Mouse (Mus musculus): ENCODE results near the gene Lhx3.

Lhx3 gene

DNA sequence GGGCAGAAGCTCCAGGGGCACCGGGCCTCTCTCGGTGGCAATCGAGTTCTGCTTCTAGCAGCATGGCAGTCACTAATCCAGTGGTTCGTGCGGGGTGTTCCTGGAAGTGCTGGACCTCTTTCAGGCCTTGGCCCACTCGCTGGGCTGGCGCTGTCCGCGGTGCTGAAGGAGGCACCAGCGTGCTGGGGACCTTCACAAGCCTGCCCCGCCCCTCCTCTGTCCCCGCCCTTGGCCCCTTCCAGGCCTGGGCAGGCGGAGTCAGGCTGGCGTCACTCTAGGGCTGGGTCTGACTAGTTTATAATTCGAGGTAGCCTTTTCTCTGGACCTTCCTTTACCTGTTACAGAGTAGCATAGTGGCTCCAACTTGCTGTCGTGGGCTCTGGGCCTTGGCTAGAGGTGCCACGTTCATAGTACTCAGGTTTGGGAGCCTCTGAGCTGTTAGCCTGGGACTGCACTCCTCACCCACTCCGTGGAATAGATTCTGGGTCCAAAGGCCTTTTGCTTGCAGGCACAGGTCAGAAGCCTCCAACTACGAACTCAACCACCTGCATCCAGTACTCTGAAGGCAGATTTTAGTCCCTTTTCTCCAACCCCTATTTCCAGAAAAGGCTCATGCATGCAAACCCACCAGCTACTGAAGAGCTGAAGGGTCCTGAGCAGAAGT, at the start of gene Lhx3:
Gene Lhx3, minus strand, starts transcription at position 164 of the 664 bp plus-strand sequence.
- peak; percentile 69 to 74 for DNase-seq (ENCODE audit: low spot score in 2 of 2)

DNA sequence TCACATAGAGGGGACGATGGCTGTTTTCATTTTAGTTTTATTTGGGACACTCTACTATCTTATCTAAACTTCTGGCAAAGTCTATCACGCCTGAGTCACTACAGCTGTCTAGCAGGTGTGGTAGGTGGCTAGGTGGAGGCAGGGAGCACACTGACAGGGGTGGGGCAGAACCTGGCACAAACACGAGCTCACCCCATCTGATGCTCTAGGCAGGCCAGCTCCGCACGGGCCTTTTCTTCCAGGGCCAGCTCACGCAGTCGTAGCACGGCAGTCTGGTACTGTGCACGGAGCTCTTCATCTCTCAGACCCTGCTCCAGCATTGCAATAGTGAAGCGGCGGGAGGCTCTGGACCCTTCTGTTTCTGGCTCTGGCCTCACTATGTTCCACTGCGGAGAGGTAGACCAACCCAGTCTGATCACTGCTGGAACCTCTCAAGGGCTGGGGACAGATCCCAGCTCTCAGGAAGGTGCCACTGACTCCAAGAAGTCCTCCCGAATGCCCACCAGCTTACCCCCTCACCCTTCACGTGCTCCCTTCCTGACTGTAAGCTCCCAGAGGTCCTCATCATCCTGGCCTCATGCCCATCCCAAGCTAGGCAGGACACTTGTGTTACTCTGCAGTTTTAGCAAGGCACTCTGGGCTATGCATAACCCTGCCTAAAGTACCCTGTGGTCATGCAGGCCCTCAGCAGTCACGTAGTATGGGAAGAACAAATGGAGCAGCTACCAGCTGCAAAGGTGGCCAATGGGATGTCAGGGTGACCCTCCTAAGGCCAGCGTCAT, 49.4 kb upstream of the Lhx3 start:
- no peak for DNase-seq (ENCODE audit: low spot score in 2 of 2)

- no peak for DNase-seq (ENCODE audit: low spot score in 2 of 2)
Measured at GRCm38 (mm10) chr2:26254816-26255215, 46.7 kb upstream of the Lhx3 start.

- DNase-seq (ENCODE audit: low spot score in 2 of 2) = peak; percentile 47 to 58
Measured at GRCm38 (mm10) chr2:26252514-26253206, 44.6 kb upstream of the Lhx3 start.

DNA sequence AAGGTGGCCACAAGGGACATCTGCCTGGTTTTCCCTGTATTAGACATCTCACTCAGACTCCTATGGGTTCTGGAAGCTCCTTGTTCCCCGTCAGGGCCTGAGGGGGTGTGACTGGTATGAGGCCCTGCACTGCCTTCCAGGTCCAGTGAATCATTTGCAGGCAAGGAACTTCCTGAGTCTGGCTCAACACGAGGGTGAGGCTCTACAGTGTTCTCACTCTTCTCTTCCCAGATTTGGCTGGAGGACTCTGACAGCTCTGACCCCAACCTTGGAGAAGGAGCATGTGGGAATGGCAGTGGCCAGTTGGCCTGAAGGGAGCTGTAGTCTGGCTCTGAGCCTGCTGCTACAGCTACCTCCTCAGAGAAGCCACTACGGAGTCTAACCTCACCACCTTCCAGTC, 39.4 kb upstream of the Lhx3 start:
- peak in 1 of 2 experiments; percentile 34 for DNase-seq (ENCODE audit: low spot score in 2 of 2)

DNA sequence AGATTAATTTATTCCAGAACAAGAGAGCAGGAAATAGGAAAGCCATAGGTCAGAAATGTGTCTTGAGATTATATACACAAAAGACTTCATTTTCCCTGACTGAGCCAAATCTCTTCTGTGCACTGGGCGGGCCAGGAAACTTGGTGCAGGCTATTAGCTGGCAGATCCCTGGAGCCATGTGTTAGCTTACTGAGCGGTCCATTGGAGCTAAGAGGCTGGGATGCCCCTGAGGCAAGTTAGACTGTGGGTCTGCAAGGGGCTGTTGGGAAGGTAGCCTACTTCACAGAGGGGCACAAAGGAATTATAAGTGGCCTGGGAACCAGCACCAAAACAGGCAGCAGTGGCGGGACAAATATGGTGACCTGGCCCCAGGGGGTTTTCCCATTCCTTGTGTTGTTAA, 32.8 kb upstream of the Lhx3 start:
- DNase-seq (ENCODE audit: low spot score in 2 of 2) = no peak

DNA sequence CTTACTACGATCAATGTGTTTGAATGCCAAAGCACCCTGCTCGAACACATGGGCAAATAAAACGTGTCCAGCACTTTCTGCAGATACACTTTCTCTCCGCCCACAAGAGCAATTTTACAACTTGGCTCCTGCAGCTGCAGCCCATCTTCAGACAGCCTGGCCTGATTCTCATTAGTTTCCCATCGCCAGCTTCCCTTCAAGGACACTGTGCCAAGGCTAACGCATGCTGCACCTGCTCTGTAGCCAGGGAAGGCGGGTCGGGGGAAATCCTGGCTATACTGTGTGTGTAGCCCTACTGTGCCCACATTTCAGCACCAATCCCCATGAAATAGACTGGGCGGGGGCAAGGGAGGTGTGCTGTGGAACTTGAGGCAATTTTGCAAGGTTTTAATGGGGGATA, 32.2 kb upstream of the Lhx3 start:
- DNase-seq (ENCODE audit: low spot score in 2 of 2) = no peak

DNA sequence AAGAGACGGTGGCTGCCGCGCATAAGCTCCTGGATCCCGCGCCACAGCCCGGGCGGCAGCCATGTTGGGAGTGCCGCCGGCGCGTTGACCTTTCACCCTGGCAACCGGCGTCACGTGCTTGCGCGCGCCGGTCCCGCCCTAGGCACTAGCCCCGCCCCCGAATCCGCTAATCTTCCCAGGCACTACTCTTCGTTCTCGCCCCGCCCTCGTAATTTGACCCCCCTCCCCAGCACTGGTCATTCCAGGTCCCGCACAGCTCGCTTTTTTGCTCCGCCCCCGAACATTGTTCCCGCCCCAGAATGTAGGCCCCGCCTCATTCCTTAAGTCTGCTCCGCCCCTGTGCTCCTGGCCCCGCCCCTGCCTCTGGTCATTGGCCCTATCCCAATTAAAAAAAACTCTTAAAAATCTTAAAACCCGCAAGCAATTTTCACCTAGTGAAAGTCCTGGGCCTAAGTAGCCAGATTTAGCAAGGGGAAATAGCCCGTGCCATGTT, 29.2 kb upstream of the Lhx3 start, which contains the start of gene Qsox2:
Gene Qsox2, minus strand, starts transcription at position 236 of the 493 bp plus-strand sequence.
- peak; percentile 91 for DNase-seq (ENCODE audit: low spot score in 2 of 2)

- peak in 1 of 2 experiments; percentile 35 for DNase-seq (ENCODE audit: low spot score in 2 of 2)
Measured at GRCm38 (mm10) chr2:26236681-26237289, 28.7 kb upstream of the Lhx3 start.

DNA sequence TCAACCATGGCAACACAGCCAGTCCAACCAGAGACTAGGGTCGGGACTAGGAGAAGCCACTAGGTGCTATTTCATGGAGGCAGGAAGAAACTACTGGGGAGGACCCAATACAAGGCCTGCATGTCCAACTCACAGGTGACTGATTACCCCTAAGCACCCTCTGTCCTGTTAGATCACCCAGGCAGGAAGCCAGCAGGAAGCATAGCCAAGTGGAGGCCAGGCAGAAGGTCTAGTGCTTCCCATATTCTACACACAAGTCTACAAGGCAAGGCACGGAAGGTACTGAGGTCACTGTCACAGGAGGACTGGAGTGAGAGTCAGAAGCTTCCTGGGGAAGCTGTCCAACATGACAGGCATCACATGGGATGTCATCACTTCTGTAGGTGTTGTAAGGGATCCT, 26.7 kb upstream of the Lhx3 start:
- no peak for DNase-seq (ENCODE audit: low spot score in 2 of 2)

DNA sequence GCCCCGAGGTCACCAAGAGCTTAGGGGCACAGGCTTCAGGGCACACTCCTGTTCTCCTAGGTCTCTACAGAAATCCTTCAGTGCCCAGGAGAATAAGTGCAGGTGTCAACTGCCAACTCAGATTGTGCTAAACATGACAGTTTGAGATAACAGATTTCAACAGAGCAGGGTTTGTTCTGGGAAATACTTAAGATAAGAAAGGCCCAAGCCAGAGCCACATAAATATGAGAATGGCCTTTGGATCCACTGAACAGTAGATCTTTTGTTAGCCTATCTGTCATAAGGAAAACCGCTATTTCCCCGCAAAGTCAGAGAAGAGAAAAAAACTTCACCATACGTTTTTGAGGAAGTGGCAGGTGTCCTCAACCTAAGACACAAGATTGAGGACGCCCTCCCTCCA, 26.2 kb upstream of the Lhx3 start:
- DNase-seq (ENCODE audit: low spot score in 2 of 2) = no peak

- no peak for DNase-seq (ENCODE audit: low spot score in 2 of 2)
Measured at GRCm38 (mm10) chr2:26231366-26231765, 23.3 kb upstream of the Lhx3 start.

DNA sequence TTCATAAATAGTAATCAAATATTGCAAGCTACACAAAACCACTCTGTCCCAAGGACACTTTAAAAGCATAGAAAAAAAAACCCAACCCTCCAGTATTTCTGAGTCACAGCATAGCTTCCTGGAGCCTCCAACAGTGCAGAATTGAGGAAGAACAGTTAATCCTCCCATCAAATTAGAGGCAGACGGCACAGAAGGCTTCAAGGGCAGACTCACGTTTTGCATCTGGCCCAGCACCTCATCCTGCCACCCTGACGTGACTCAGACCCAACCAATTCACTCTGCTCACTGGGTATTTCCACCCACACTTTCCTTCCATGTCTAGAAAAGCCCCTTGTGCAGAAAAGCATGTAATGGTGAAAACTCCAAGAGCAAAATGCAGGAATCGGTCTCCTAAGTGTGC, 22.2 kb upstream of the Lhx3 start:
- no peak for DNase-seq (ENCODE audit: low spot score in 2 of 2)

GRCm38 (mm10) chr2:26227788-26228187, 19.7 kb upstream of the Lhx3 start:
- DNase-seq (ENCODE audit: low spot score in 2 of 2) = no peak

DNA sequence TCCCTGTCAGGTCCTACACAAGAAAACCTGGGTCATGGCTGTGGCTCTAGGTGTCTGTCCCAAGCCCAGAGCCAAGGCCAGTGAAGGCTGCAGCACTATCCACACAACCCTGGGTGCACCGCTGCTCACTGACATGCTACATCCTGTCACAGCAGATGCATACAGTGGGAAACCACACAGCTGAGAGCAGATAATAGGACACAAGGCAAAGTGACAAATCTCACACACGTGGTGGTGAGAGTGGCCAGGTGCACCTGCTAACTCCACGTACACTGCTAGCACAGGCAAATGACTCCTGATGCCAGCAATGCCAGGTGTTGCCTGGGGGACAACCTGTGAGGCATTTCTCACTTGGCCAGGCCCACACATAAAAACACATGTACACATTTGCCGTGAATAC, 17.2 kb upstream of the Lhx3 start:
- no peak for DNase-seq (ENCODE audit: low spot score in 2 of 2)

DNA sequence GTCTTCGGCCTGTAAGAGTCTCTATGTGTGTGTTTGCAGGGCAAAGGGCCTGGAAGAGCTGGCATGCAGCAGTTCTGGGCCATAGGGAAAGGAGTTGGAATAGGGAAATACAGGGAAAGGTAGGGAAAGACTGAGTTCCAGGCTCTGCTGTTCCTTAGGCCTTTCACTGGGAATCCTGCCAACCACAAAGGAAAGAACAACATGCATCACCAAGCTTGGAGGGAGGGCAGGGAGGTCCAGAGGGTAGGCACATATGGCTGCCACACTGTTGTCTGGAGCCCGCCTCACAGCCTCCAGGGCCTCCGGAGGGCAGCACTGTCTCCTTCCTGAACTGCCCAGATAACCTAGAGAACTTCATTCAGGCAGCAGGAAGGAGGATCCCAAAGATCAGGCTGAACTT, 15.9 kb upstream of the Lhx3 start:
- no peak for DNase-seq (ENCODE audit: low spot score in 2 of 2)

- no peak for DNase-seq (ENCODE audit: low spot score in 2 of 2)
Measured at GRCm38 (mm10) chr2:26214526-26214925, 6.4 kb upstream of the Lhx3 start.

DNA sequence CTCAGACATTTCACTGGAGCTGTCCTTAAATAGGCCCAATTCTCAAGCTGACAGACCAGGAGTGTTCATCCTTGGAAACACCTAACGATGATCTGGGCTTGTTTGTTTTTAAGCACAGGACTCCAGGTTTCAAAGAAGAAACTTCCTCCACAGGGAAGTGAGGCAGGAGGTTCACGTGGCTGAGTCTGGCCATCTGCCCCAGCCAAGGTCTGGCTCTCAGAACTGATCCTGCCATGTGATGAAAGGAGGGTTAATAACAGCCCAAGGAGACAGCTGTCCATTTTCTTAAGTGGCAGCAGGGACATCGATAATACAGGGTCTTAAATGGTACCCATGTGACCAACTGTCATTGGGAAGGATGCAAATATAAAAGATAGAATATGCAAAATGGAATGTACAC, 1.5 kb upstream of the Lhx3 start:
- DNase-seq (ENCODE audit: low spot score in 2 of 2) = no peak

GRCm38 (mm10) chr2:26207559-26207958, 530 bp downstream of the Lhx3 start:
- no peak for DNase-seq (ENCODE audit: low spot score in 2 of 2)

- DNase-seq (ENCODE audit: low spot score in 2 of 2) = no peak
Measured at GRCm38 (mm10) chr2:26205761-26206160, 2.3 kb downstream of the Lhx3 start.

- DNase-seq (ENCODE audit: low spot score in 2 of 2) = no peak
Measured at GRCm38 (mm10) chr2:26205126-26205525, 3.0 kb downstream of the Lhx3 start.

DNA sequence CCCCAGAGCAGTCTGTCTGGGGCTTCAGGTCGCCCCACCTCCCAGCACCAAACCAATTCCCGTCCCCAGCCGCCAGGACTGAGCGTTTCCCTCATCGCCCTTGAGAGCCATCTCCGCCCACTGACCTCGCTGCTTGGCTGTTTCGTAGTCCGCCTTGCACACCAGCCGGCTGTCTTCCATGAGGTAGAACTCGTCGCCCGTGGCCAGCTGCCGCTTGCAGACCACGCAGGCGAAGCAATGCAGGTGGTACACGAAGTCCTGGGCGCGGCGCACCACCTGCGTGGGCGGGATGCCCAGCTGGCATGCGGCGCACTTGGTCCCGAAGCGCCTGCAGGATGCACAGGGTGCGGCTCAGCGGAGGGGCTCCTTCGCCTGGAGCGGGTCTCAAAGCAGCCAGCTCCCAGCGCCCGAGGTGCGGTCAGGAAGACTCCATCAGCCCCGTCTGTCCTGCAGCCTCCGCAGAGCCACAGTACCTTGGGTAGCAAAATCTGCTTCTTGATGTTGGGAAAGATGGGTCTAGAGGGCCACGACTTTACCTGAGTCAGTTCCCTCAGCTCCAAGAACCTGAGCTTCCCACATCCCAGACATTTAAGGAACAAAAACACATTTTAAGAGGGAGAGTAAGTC, 5.1 kb downstream of the Lhx3 start:
- no peak for DNase-seq (ENCODE audit: low spot score in 2 of 2)

Measured in urinary bladder, adult 18-20 months (tissue).